Mouse (Mus musculus) embryonic facial prominence, embryonic 10.5 days (tissue): ENCODE data around the gene Cuedc1. TPM values are rescaled to one million over a fixed set of nuclear protein-coding genes. Genes with fewer than 3 reads are reported as not detected.

Source experiments
- DNase-seq: peaks from one replicate; pipeline ENCODE4 v3.0.0-alpha.2; 2017; ENCODE audit warnings: low spot score
- H3K27ac ChIP-seq: fragments of 300-500 bp; sonication (generic); replicated peaks from 2 replicates; pipeline ENCODE4 v1.5.1; 2016; ENCODE audit warnings: mild to moderate bottlenecking
- H3K27me3 ChIP-seq: fragments of 300-500 bp; sonication (generic); replicated peaks from 2 replicates; pipeline ENCODE4 v1.6.1; 2016; ENCODE audit warnings: low read depth, mild to moderate bottlenecking; ENCODE audit not compliant: poor library complexity, severe bottlenecking
- H3K36me3 ChIP-seq: fragments of 300-500 bp; sonication (generic); replicated peaks from 2 replicates; pipeline ENCODE4 v1.6.1; 2016; ENCODE audit warnings: mild to moderate bottlenecking, moderate library complexity
- H3K4me1 ChIP-seq: fragments of 300-500 bp; sonication (generic); 2 replicates; pipeline ENCODE4 v1.6.1; 2016
- H3K4me3 ChIP-seq: fragments of 300-500 bp; sonication (generic); 2 replicates; pipeline ENCODE4 v1.5.1; 2016; ENCODE audit warnings: mild to moderate bottlenecking, moderate library complexity
- H3K9me3 ChIP-seq: fragments of 300-500 bp; sonication (generic); 2 replicates; pipeline ENCODE4 v1.6.1; 2016; ENCODE audit warnings: mild to moderate bottlenecking
- WGBS: fragments of 180-500 bp; shearing (Covaris S2); methylation state at CpG from one replicate; pipeline ENCODE4 v1.1.7; 2016; 5-methylcytosine and 5-hydroxymethylcytosine counted together
- polyA plus RNA-seq: library from polyadenylated mRNA; unstranded; fragments of >200 nt; fragmentation: Nextera tagmentation; extraction: Ambion mirVana; gene quantifications from 2 replicates; pipeline ENCODE4 v1.2.1, GENCODE M21; 2016

Cuedc1 gene
- polyA plus RNA-seq, 1 experiment from 2014 or later, result 21.9 TPM

DNA sequence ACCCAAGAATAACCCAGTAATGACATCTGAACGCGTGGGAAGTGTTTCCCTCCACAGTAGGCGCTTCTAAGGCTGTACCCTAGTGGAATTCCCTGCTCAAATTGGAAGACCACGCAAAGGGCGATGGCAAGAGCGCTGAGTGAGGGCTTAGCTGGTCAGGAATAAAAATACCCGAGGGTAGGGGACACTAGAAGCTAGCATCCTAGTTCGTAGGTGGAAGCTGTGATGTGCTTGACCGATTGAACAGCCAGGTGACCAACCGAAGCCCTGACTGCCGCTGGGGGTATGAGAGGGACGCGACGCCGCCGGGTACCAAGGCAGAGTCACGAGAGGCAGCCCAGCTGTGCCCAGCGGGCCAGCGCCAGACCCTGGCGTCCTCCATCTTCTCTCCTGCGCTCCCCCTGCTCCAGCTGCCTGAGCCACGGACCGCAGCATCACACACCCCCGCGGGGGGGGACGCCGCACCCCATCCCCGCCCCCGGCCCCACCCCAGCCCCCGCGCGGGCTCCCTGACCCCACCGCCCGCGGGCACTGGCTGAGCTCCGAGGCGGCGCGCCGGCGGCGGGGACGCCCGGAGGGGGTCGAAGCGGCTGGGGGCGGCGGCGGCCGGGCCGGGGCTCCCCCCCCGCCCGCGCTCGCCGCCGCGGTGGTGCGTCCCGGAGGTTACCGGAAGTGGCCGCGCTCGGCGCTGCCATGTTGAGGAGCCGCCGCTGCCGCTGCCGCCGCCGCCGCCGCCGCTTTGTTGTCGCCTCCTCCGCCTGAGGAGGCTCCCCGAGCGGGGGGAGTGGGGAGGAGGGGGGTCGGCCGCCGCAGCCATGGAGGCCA is 30.1 kb upstream of the Cuedc1 start, which contains the start of gene Vezf1:
TSS of gene Vezf1 (plus strand) at position 694 of the 825 bp plus-strand sequence.
- peak; percentile 90 for DNase-seq
- Histone ChIP-seq H3K27me3 (no peaks in the 10 kb centered on the region), H3K9me3 (no peaks in the 10 kb centered on the region), H3K4me1 (peaks cover 42% of the 10 kb centered on the region), H3K36me3 (peaks cover under 1% of the 10 kb centered on the region), H3K27ac (peak within 1 kb of the TSS; percentile 97), H3K4me3 (peak within 1 kb of the TSS; percentile 81)
- 1% methylated on average over 81 of the region's 81 CpGs for WGBS

DNA sequence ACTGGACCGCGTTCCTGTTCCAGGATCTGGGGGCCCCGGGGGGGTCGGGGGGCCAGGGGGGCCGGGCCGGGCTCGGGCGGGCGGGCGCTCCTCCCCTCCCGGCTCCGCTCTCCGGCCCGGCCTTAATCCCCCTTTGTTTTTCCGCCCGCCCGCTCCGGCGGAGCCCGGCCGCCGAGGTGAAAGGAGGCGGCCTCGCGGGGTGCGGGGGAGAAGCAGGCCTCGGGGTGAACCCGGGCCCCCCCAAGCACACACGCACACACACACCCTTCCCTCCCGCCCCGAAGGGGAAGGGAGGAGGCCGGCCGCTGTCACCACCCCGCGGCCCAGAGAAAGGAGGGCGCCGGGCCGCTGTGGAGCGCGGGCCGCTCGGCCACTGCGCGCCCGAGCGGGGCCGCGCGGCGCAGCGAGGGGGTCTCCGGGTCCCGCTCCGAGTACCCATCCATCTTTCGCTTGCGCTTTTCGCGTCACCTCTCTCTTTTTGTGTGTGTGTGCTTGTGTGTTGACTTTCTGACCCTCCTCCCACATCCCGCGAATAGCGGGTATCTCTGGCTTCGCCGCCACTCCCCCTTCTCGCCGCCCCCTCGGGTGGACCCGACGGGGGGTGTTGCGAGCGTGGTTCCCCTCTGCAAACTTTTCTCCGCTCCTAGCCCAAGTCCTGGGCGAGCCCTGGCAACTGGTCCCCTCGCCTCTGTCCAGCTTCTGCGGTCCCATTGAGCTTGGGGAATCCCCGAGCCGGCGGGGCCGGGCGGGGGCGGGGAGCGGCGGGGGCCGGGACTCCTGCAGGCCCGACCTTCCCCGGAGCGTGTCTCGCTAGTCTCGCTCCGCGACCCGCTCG is 29.2 kb upstream of the Cuedc1 start:
- peaks cover 49% of the 10 kb centered on the region for H3K4me1 ChIP-seq
- H3K27ac ChIP-seq, result peak overlapping the region; percentile 97
- peak overlapping the region; percentile 81 for H3K4me3 ChIP-seq
- H3K9me3 ChIP-seq, result no peaks in the 10 kb centered on the region
- H3K36me3 ChIP-seq, result peaks cover 9% of the 10 kb centered on the region
- H3K27me3 ChIP-seq, result no peaks in the 10 kb centered on the region
- WGBS, result under 1% methylated on average over 90 of the region's 92 CpGs
- DNase-seq, result peak; percentile 77

DNA sequence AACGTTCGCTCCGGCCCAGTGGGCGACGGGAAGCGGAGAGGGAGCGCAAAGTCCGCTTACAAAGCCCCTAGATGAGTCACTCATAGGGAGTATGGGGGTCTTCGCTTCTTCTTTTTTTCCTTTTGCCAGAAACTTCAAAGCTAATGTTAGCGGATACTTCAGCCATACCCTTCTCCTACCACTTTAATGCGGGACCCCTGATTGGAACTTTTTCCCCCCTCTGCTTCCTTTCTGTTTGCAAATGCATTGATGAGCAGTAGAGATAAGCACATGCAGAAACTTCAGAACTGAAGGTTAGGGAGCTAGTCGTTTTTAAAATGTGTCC is 28.6 kb upstream of the Cuedc1 start:
- H3K36me3 ChIP-seq, result peaks cover 15% of the 10 kb centered on the region
- under 1% methylated on average over 12 of the region's 12 CpGs for WGBS
- peak overlapping the region; percentile 81 for H3K4me3 ChIP-seq
- H3K4me1 ChIP-seq, result peaks cover 49% of the 10 kb centered on the region
- no peaks in the 10 kb centered on the region for H3K9me3 ChIP-seq
- peak overlapping the region; percentile 97 for H3K27ac ChIP-seq
- no peak for DNase-seq
- no peaks in the 10 kb centered on the region for H3K27me3 ChIP-seq

DNA sequence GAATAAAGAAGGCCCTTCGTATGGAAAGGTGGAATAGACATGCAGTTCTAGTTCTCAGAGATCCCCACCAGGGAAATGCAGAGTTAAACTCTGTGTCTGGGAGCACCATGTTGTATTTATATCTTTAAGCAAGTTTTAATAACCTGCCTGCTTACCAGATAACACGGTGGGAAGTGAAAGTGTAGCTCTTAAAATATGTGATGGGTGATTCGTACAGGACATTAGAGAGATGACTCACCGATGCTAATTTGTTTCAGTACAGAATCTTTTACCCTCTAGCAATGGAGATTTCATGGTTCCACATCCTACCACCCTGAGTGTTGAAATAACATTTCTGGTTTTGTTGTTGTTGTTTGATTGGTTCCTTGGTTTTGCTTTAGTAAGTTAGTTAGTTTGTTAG is 27.5 kb upstream of the Cuedc1 start:
- 0 out of 2 replicates have a peak overlapping the region, but pooled peaks have one; percentile 1 for H3K27ac ChIP-seq
- peaks cover 53% of the 10 kb centered on the region for H3K4me1 ChIP-seq
- peak overlapping the region; percentile 81 for H3K4me3 ChIP-seq
- H3K36me3 ChIP-seq, result peaks cover 27% of the 10 kb centered on the region
- no peak for DNase-seq
- WGBS, result 43% methylated on average over 4 of the region's 4 CpGs
- no peaks in the 10 kb centered on the region for H3K9me3 ChIP-seq
- H3K27me3 ChIP-seq, result no peaks in the 10 kb centered on the region

DNA sequence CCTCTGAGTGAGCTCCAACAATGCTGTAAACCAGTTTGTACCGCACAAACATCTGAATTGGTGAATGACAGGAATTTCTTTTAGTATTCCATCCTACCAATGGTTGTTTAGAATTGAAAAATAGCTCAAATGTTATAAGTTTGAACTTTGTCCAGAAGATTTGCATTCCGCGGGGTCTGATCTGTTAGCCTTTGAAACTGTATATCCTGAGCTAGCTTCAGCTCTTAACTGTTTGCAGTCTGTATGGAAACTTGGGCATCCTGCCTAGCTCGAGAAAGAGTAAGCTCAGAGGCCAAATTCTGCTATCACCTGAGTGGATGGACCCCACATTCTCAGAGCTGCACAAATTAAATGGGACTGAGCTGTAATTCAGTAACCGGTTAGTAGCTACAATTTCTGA is 26.7 kb upstream of the Cuedc1 start:
- Histone ChIP-seq H3K4me1 (peaks cover 53% of the 10 kb centered on the region), H3K9me3 (no peaks in the 10 kb centered on the region), H3K27ac (peak overlapping the region; percentile 25; the same call in 1 of the 2 replicates), H3K27me3 (no peaks in the 10 kb centered on the region), H3K36me3 (peaks cover 34% of the 10 kb centered on the region), H3K4me3 (peak overlapping the region; percentile 81)
- no peak for DNase-seq
- 44% methylated on average over 5 of the region's 5 CpGs for WGBS

DNA sequence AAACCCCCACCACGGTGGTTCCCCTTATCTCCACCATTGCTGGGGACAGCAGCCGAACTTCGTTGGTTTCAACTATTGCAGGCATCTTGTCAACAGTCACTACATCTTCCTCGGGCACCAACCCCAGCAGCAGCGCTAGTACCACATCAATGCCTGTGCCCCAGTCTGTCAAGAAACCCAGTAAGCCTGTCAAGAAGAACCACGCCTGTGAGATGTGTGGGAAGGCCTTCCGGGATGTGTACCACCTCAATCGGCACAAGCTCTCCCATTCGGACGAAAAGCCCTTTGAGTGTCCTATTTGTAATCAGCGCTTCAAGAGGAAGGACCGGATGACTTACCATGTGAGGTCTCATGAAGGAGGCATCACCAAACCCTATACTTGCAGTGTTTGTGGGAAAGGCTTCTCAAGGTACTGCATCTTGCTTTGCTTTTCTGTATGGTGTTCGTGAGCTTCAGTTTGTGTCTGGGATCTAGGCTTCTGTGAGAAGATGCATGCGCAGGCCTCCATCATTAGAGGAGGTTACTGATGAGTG is 24.4 kb upstream of the Cuedc1 start:
- peaks cover 57% of the 10 kb centered on the region for H3K36me3 ChIP-seq
- 88% methylated on average over 14 of the region's 14 CpGs for WGBS
- no peak overlapping the region for H3K27ac ChIP-seq
- DNase-seq, result no peak
- H3K4me1 ChIP-seq, result peaks cover 42% of the 10 kb centered on the region
- no peaks in the 10 kb centered on the region for H3K9me3 ChIP-seq
- no peak overlapping the region for H3K4me3 ChIP-seq
- H3K27me3 ChIP-seq, result no peaks in the 10 kb centered on the region

DNA sequence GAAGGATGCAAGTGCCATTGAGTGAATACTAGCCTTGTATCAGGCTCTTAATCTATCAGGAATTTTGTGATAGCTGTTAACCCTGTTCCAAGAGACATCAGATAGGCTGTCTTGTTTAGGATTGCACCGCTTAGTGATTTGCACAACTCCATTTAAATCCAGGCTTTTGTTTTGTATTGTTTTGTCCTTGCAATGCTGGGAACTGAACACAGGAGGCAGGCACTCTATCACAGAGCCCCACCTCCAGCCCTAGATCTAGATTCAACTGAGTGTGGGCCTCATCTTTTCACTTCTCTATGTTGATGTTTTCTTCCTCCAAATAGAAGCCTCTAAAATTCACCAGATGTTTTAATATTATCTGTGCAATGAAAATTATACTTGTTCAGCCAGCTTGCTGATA is 22.2 kb upstream of the Cuedc1 start:
- 75% methylated on average over 1 of the region's 1 CpGs for WGBS
- Histone ChIP-seq H3K36me3 (peaks cover 80% of the 10 kb centered on the region), H3K9me3 (no peaks in the 10 kb centered on the region), H3K4me3 (no peak overlapping the region), H3K27ac (no peak overlapping the region), H3K4me1 (peaks cover 32% of the 10 kb centered on the region), H3K27me3 (no peaks in the 10 kb centered on the region)
- DNase-seq, result no peak

DNA sequence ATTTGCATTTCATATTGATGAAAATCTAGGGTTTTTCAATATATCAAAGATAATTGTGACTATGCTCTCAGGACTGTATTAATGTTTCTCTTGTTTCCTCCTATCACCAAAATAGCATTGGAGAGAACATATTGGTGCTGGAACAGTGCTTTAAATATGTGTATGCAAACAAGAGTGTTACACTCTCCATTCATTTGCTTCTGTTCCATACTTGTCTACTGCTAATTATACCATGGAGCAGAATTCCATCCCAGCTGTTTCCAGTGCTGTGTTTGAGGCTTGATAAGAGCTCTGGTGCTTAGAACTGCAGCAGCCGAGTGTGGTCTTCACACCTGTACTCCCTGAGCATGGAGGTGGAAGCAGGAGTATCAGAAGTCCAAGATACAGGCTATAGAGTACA is 21.5 kb upstream of the Cuedc1 start:
- WGBS, result 79% methylated on average over 1 of the region's 1 CpGs
- Histone ChIP-seq H3K36me3 (peaks cover 87% of the 10 kb centered on the region), H3K27ac (no peak overlapping the region)

DNA sequence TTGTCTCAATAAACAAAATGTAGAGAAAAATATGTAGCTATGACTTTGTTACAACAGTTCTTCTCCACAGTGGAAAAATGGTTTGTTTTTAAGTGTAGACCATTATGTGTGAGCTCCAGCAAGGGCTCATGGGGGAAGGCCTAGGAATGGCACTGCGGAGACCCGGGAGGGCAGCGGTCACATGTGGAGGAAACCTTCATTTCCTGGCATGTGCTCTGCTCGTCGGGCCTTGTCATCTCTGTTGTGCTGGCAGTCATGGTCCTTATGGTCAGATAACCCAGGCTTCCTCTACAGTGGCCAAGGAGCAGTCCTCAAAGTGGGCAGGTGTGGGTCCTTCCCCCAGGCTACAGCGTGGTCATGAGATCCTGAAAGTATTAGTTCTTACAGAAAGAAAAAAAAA is 14.2 kb upstream of the Cuedc1 start:
- Histone ChIP-seq H3K4me1 (peaks cover 23% of the 10 kb centered on the region), H3K9me3 (no peaks in the 10 kb centered on the region), H3K27me3 (no peaks in the 10 kb centered on the region), H3K36me3 (peaks cover 71% of the 10 kb centered on the region), H3K4me3 (no peak overlapping the region), H3K27ac (no peak overlapping the region)
- DNase-seq, result no peak
- 74% methylated on average over 6 of the region's 6 CpGs for WGBS

More for the DNA sequence above, 21.5 kb upstream of the Cuedc1 start:
- no peak for DNase-seq
- Histone ChIP-seq H3K4me1 (peaks cover 25% of the 10 kb centered on the region), H3K4me3 (no peak overlapping the region), H3K9me3 (no peaks in the 10 kb centered on the region), H3K27me3 (no peaks in the 10 kb centered on the region)

DNA sequence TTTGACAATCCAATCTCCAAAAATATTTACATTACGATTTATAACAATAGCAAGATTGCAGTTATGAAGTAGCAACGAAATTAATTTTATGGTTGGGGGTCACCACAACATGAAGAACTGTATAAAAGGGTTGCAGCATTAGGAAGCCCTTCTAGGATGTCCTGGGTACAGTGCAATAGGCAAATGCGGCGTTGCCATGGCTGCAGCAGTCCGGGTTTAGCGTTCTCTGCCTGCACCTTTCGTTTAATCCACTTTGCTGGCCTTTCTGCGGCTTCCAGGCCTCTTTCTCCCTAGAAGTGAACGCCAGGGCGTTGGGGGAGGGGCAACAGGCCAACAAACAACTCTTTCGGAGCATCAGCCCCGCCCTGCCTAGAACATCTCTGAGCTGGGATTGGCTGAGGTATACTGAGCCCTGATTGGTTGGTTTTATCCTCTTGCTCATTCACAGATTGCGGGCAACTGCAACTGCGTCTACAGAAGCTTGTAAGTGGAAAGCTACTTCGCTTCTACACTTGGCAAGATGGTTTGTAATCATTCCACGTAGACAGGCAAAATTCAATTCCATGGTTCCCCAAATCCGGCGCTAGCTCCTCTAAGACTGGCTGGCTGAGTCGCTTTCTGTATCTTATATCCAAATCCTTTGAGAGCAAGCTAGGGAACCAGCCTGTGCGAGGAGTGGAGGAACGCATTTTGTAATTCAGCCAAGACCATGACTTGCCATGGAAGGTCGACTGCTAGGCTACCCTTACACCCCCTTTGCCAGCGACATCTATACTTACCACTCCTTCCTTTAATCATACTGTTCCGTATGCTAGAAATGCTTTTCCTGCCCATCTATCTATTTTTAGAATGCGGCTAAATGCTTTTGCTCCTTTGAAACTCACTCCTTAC is 10.9 kb upstream of the Cuedc1 start:
- WGBS, result 8% methylated on average over 25 of the region's 25 CpGs
- peaks cover 32% of the 10 kb centered on the region for H3K4me1 ChIP-seq
- peak; percentile 95 for DNase-seq
- H3K9me3 ChIP-seq, result no peaks in the 10 kb centered on the region
- H3K27me3 ChIP-seq, result no peaks in the 10 kb centered on the region
- H3K27ac ChIP-seq, result peak overlapping the region; percentile 81
- peaks cover 38% of the 10 kb centered on the region for H3K36me3 ChIP-seq
- peak overlapping the region; percentile 52 for H3K4me3 ChIP-seq

DNA sequence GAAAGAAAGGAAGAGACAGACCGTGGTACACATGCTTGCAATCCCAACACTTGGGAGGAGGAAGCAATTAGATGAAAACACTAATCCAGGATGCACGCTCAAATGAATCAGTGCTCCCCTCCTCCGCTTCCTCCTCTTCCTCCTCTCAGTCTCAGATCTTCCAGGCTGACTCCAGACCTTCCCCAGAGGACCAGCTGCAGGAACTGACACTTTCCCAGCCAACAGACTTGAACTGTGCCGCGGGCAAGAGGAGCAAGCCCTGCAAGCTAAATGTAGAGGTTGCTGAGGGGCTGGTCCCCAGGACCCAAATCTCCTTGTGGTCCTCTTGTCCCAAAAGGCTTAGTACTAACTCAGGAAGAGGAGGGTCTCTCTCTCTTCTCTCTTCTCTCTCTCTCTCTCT is 8.7 kb upstream of the Cuedc1 start:
- no peak overlapping the region for H3K27ac ChIP-seq
- 57% methylated on average over 5 of the region's 5 CpGs for WGBS
- no peak overlapping the region for H3K4me3 ChIP-seq
- peaks cover 16% of the 10 kb centered on the region for H3K36me3 ChIP-seq
- no peaks in the 10 kb centered on the region for H3K27me3 ChIP-seq
- no peaks in the 10 kb centered on the region for H3K9me3 ChIP-seq
- DNase-seq, result no peak
- peaks cover 32% of the 10 kb centered on the region for H3K4me1 ChIP-seq

DNA sequence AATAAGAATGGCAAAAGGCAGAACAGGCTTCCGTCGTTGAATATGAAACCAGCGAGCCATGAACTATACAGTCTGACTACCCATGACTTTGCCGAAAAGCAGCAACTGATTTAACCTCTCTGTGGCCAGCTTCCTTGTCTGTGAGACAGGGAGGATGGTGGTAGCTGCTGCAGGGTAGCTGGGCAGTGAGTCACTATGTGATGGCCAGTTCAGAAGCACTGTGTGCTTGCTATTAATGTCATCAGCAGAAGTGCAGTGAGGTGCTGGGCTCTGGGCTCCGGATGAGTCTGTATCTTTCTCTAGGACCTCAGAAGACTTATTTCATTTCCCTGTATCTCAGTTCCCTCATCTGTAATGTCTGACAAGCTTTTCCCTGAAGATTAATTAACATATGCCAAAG is 7.6 kb upstream of the Cuedc1 start:
- H3K27ac ChIP-seq, result no peak overlapping the region
- peaks cover 5% of the 10 kb centered on the region for H3K36me3 ChIP-seq
- H3K4me3 ChIP-seq, result no peak overlapping the region
- DNase-seq, result no peak
- H3K27me3 ChIP-seq, result no peaks in the 10 kb centered on the region
- no peaks in the 10 kb centered on the region for H3K9me3 ChIP-seq
- H3K4me1 ChIP-seq, result peaks cover 32% of the 10 kb centered on the region
- WGBS, result 86% methylated on average over 5 of the region's 5 CpGs
